Mouse (Mus musculus): Measurements from ENCODE around the gene Anks6.

The Anks6 gene

DNA sequence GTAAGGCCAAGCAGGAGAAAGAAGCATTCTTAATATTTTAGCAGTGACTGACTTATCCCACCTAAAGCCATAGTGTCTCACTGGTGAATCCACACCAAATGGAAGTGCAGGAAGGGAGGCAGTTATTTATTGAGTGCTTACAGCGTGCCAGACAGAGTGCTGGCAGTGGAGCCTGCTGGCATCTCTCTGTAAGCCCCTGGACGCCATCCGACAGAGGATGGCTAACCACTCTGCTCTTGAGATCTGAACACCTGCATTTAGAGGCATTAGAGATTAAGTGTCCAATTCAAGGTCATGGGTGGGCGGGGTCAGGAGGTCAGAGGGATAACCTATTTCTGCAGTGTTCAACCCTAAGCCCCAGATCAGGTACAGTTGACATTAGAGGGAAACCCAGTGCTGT is 68.4 kb downstream of the Anks6 start:
- no peak for DNase-seq

DNA sequence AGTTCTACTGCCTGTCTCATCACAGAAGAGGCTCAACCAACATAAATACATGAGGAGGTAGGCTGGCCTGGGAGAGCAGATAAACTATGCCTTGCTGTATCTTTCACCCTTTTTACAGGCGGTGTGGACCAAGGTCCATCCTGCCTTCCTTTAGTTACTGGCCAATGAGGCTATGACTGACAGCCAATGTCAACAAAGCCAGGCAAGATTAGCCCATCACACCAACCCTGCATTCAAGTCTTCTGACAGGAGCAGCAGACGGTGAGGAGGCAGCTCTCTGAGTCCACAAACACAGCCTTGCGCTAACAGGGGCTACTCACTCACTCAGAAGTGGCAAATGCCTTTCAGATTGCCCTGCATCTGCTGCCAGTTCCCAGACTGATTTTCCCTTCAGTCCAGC is 69.0 kb downstream of the Anks6 start:
- DNase-seq: no peak

DNA sequence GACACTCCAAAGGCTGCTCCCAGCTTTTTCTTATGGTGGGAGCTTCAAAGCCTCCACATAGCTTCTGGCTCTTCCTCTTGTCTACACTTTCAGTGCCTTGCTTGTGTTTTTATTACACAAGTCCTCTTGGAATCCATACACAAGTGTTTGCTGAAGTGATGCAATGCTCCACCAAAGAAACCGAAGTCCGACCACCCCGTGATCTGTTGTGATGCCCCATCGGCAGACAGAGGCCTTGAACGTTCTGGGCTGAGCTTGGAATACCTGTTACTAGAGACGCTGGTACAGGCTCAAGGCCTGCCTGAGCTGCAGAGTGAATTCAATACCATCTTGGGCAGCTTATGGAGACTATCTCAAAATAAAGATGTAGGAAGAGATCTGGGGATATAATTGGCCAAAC is 69.4 kb downstream of the Anks6 start:
- no peak for DNase-seq

DNA sequence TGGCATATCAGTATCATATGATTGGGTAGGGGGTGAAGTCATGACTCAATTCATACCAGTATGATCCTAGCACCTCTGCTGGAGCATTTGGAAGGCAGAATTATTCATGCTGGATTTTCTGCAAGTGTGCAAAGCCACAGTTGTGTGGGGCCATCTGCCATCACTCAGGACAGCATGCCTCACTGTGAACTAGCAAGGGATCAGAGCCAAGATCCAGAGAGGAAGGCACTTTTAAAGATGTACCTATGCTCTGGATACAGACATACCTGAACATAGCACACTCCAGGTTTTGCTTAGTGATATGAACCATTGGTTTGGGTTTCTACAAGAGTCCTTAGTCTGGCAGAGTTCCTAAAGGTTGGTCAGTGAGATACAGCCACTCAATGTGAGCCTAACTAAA is 71.2 kb downstream of the Anks6 start:
- no peak for DNase-seq

DNA sequence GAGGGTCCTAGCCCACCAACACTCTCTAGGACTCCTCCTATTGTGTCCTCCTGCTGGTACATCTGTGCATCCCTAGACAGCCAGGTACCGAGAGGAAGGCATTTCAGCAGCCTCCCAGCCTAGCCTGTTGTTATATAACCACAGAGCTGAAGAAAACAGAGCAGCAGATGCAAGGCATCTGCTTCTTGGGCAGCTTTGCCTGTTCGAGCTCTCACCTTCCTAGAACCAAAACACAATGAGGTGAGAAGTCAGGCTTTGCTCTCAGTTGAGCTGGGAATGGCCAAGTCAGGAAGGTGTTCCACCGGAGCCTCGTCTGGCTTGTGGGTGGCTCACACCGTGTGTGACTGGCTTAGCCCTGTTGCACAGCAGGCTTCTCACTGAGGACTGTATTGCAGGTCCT is 74.3 kb downstream of the Anks6 start:
- DNase-seq: no peak

DNA sequence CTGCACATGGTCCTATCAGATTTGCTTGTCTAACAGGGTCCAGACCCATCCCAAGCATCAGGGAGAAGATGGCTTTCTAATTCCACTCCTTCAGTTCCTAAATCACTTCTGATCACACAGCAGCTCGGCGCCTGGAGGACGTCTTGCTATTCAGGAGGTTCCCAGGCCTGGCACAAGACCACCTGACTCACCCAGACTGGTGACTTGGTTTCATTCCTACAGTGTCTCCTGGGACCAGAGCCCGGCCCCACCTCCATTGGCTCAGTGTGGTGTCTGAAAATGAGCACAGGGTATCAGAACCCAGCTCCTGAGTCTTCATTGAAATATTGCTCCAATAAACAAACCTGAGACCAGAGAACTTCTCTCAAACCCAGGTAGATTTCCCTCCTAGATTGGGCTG is 75.1 kb downstream of the Anks6 start:
- DNase-seq: no peak

DNA sequence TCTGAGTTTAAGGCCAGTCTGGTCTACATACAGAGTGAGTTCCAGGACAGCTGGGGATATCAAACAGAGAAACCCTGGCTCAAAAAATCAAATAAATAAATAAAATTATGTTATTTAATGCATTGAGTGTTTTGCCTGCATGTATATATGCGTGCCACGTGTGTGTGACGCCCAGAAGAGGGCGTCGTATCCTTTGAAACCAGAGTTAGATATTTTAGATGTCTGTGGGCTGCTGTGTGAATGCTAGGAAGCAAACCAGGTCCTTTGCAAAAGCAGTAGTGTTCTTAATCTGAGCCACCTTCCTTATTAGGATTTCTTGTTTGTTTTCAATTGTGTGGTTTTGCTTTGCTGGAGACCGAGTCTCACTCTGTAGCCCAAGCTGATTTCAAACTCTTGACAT is 78.9 kb downstream of the Anks6 start:
- no peak for DNase-seq

- no peak for DNase-seq
These were observed 80.1 kb downstream of the Anks6 start for GRCm38 (mm10) chr4:46977161-46977560.

DNA sequence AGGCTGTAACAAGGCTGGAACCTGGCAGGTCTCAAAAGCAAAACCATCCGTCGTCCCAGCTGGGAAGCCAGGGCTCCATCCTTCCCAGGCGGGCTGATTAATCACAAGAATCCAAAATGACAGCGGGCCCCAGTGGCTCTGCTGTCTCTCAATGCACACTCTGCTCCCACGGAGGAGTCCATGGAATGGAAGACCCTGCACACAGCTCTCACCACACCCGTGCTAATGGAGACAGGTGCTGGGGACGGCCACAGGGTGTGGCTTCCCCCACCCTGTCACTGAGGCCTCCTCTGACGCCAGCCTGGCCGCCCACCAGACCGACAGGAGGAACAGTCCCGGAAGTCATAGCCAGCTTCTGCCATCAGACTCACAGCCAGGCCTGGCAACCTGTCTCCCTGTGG is 80.6 kb downstream of the Anks6 start:
- DNase-seq: no peak

GRCm38 (mm10) chr4:46973322-46973721 is 83.9 kb downstream of the Anks6 start:
- no peak for DNase-seq

DNA sequence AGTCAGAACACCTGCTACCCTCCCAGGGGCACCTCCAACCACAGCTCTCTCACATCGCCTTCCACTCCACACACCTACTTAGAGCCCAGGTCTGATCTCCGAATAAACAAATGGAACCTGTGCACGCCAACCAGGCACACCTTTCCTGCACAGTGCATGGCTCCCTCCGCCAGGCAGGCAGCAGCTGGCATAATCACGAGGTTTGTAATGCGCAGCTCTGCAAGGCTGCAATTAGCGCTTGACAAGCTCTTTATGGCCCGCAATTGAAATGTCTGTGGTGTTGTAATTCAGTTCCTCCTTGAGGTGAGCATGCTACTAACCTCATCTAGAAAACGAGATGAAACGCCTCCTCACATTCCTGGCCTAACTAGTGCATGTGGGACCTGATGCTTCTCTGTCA is 89.2 kb downstream of the Anks6 start:
- no peak for DNase-seq

- peak; percentile 15 for DNase-seq
These were observed 90.7 kb downstream of the Anks6 start for GRCm38 (mm10) chr4:46966551-46966950.
